Mouse (Mus musculus) bone marrow macrophage, adult 2 months (primary cell): ENCODE results near the gene Ampd1.

Source experiments
- CTCF ChIP-seq: IDR thresholded peaks from 2 replicates; pipeline ENCODE4 v1.5.1; 2012; ENCODE audit warnings: low read depth, mild to moderate bottlenecking, low read length, moderate library complexity
- POLR2A ChIP-seq: IDR thresholded peaks from 2 replicates; pipeline ENCODE4 v1.6.1; 2012; ENCODE audit warnings: mild to moderate bottlenecking, low read depth, low read length, borderline replicate concordance

GRCm38 (mm10) chr3:103091753-103092152 is 17.9 kb downstream of the Ampd1 start:
- no peak for TF ChIP-seq POLR2A
- no peak for TF ChIP-seq CTCF
